Mouse (Mus musculus): Measurements from ENCODE around the gene Slc25a40. TPM values are rescaled to one million over a fixed set of nuclear protein-coding genes. Genes with fewer than 3 reads are reported as not detected.

Gene Slc25a40
- total and polyA plus RNA-seq, 2 experiments from 2014 or later, result 9.3 to 10.1 TPM

DNA sequence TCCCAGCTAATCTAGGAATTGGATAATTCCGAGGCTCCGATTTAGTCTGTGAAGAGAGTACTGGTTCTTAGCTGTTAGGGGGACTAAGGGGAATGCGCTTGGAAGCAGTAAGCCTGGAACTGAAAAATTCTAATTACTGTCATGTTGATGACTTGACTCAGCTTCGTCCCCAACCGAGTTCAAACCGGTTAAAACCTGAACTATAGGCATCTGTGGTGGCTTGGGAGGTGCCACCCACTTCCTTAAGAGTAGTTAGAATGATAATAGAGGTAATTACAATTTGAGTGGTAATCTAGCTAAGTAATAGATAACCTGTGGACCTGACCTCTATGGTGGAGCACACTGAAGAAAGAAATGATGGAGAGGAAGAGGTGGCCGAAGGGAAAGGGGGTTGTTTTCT, 1.5 kb downstream of the Slc25a40 start:
- H3K4me1 ChIP-seq (ENCODE audit: insufficient read depth, low read length), result no peaks in the 10 kb centered on the region
- WGBS, result 20% methylated on average over 7 of the region's 7 CpGs
- no peaks in the 10 kb centered on the region for H3K36me3 ChIP-seq (ENCODE audit: insufficient read depth, low read length)
- DNase-seq (ENCODE audit: low spot score), result peak; percentile 1
- no peaks in the 10 kb centered on the region for H3K27me3 ChIP-seq (ENCODE audit: insufficient read depth, low read length)
- H3K27ac ChIP-seq (ENCODE audit: low read depth, low read length), result no peak overlapping the region
- no peaks in the 10 kb centered on the region for H3K9me3 ChIP-seq (ENCODE audit: low read length)
- peak overlapping the region; percentile 87 for H3K4me3 ChIP-seq (ENCODE audit: low read depth, low read length)
- peak overlapping the region; percentile 92 for H3K4me2 ChIP-seq (ENCODE audit: low read depth, low read length, poor library complexity, severe bottlenecking)
- no peak for ATAC-seq (ENCODE audit: low FRiP score)
- 0 out of 2 replicates have a peak overlapping the region, but pooled peaks have one; percentile 25 for H3K9ac ChIP-seq (replicated peaks; ENCODE audit: low read length, poor library complexity, severe bottlenecking)
- no peak for TF ChIP-seq CTCF (IDR thresholded peaks at IDR 0.05)

DNA sequence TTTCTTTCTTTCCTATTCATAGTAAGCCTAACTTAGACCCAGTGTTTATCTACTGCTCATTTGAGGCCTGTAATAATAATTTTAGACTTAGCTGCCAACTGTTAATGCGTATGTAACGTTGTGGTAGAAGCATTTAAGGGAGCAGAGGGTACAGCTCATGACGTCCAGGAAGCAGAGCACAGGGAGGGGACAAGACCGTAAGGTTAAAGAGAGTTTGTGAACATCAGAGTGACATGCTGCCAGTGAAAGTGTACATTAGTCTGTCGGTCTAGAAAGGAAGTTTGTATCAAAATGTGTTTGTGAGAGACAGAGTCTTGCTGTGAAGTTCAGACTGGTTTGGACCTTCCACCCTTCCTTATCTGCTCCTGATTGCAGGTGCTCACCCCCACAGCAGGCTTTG, 3.2 kb downstream of the Slc25a40 start:
- Histone ChIP-seq H3K36me3 (ENCODE audit: insufficient read depth, low read length) (no peaks in the 10 kb centered on the region), H3K27ac (ENCODE audit: low read depth, low read length) (no peak overlapping the region), H3K4me1 (ENCODE audit: insufficient read depth, low read length) (no peaks in the 10 kb centered on the region), H3K9ac (replicated peaks; ENCODE audit: low read length, poor library complexity, severe bottlenecking) (no peak overlapping the region), H3K27me3 (ENCODE audit: insufficient read depth, low read length) (no peaks in the 10 kb centered on the region), H3K9me3 (ENCODE audit: low read length) (no peaks in the 10 kb centered on the region), H3K4me3 (ENCODE audit: low read depth, low read length) (no peak overlapping the region), H3K4me2 (ENCODE audit: low read depth, low read length, poor library complexity, severe bottlenecking) (no peak overlapping the region)
- TF ChIP-seq CTCF (IDR thresholded peaks at IDR 0.05), result no peak
- 83% methylated on average over 5 of the region's 5 CpGs for WGBS
- ATAC-seq (ENCODE audit: low FRiP score), result no peak
- DNase-seq (ENCODE audit: low spot score), result no peak

DNA sequence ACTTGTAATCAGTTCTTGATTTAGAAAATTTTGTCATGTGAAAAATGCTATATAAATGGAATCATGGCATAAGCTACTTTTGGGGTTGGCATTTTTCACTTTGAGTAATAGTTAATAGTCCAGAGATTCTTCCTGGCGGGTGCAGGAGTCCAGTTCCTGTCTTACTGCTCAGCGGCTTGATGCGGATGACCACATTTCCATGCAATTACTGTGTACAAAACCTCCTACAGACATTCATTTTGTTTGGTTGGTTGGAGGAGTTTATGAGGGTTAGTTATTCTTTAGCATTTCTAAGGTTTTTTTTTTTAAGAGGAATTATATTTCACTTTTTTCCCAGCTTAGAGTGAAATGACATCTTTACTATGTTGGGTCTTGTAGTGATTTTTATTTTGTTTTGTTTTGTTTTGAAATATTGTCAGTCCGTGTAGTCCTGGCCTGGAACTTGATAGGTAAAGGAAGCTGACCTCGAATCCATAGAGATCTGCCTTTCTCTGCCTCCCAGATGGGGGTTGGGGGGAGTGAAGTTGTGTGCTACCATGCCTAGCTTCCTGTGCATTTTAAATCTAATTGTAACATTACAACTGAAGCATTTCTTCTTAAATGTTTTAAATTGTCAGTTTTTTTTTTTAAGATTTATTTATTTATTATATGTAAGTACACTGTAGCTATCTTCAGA, 15.0 kb downstream of the Slc25a40 start:
- Histone ChIP-seq H3K4me3 (ENCODE audit: low read depth, low read length) (no peak overlapping the region), H3K36me3 (ENCODE audit: insufficient read depth, low read length) (no peaks in the 10 kb centered on the region; the same call in 1 of the 2 replicates), H3K4me2 (ENCODE audit: low read depth, low read length, poor library complexity, severe bottlenecking) (no peak overlapping the region), H3K4me1 (ENCODE audit: insufficient read depth, low read length) (no peaks in the 10 kb centered on the region), H3K9me3 (ENCODE audit: low read length) (no peaks in the 10 kb centered on the region), H3K9ac (replicated peaks; ENCODE audit: low read length, poor library complexity, severe bottlenecking) (no peak overlapping the region), H3K27ac (ENCODE audit: low read depth, low read length) (no peak overlapping the region), H3K27me3 (ENCODE audit: insufficient read depth, low read length) (no peaks in the 10 kb centered on the region)
- ATAC-seq (ENCODE audit: low FRiP score) (no peak), DNase-seq (ENCODE audit: low spot score) (no peak)
- WGBS, result 92% methylated on average over 5 of the region's 5 CpGs
- TF ChIP-seq CTCF (IDR thresholded peaks at IDR 0.05), result no peak

GRCm38 (mm10) chr5:8439095-8439494, 16.4 kb downstream of the Slc25a40 start:
- no peak overlapping the region for H3K4me2 ChIP-seq (ENCODE audit: low read depth, low read length, poor library complexity, severe bottlenecking)
- H3K36me3 ChIP-seq (ENCODE audit: insufficient read depth, low read length), result no peaks in the 10 kb centered on the region; the same call in 1 of the 2 replicates
- H3K4me1 ChIP-seq (ENCODE audit: insufficient read depth, low read length), result no peaks in the 10 kb centered on the region
- no peak for TF ChIP-seq CTCF (IDR thresholded peaks at IDR 0.05)
- no peaks in the 10 kb centered on the region for H3K9me3 ChIP-seq (ENCODE audit: low read length)
- ATAC-seq (ENCODE audit: low FRiP score) (no peak), DNase-seq (ENCODE audit: low spot score) (no peak)
- 79% methylated on average over 2 of the region's 2 CpGs for WGBS
- no peak overlapping the region for H3K27ac ChIP-seq (ENCODE audit: low read depth, low read length)
- no peaks in the 10 kb centered on the region for H3K27me3 ChIP-seq (ENCODE audit: insufficient read depth, low read length)
- no peak overlapping the region for H3K4me3 ChIP-seq (ENCODE audit: low read depth, low read length)
- no peak overlapping the region for H3K9ac ChIP-seq (replicated peaks; ENCODE audit: low read length, poor library complexity, severe bottlenecking)

- ATAC-seq (ENCODE audit: low FRiP score), result no peak
- no peak for DNase-seq (ENCODE audit: low spot score)
- TF ChIP-seq CTCF (IDR thresholded peaks at IDR 0.05), result no peak
Observed at GRCm38 (mm10) chr5:8455565-8455964, 32.9 kb downstream of the Slc25a40 start.

DNA sequence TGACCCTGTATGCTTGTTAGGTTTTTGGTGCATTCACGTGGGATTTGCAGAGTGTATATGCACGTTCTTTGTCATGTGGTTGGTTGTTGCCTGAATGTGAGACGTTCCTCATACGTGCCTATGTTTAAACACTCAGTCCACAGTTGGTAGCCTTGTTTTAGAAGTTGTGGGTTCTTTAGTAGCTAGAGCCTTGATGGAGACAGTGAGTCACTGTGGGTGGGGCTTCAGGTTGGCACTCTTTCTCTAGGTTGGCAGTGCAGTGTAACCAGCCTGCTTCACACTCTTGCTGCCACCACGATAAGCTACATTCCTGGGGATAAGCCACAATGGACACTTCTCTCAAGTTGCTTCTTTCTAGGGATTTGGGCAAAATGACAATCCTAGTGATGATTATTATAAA, 33.9 kb downstream of the Slc25a40 start:
- Histone ChIP-seq H3K36me3 (ENCODE audit: insufficient read depth, low read length) (no peaks in the 10 kb centered on the region), H3K4me1 (ENCODE audit: insufficient read depth, low read length) (no peaks in the 10 kb centered on the region), H3K9me3 (ENCODE audit: low read length) (no peaks in the 10 kb centered on the region), H3K27me3 (ENCODE audit: insufficient read depth, low read length) (no peaks in the 10 kb centered on the region), H3K9ac (replicated peaks; ENCODE audit: low read length, poor library complexity, severe bottlenecking) (no peak overlapping the region), H3K4me2 (ENCODE audit: low read depth, low read length, poor library complexity, severe bottlenecking) (no peak overlapping the region), H3K27ac (ENCODE audit: low read depth, low read length) (no peak overlapping the region), H3K4me3 (ENCODE audit: low read depth, low read length) (no peak overlapping the region)
- TF ChIP-seq CTCF (IDR thresholded peaks at IDR 0.05), result no peak
- ATAC-seq (ENCODE audit: low FRiP score) (no peak), DNase-seq (ENCODE audit: low spot score) (no peak)
- WGBS, result 91% methylated on average over 5 of the region's 5 CpGs

More at GRCm38 (mm10) chr5:8455565-8455964, 32.9 kb downstream of the Slc25a40 start:
- no peak overlapping the region for H3K4me2 ChIP-seq (ENCODE audit: low read depth, low read length, poor library complexity, severe bottlenecking)
- H3K4me1 ChIP-seq (ENCODE audit: insufficient read depth, low read length), result no peaks in the 10 kb centered on the region
- H3K4me3 ChIP-seq (ENCODE audit: low read depth, low read length), result no peak overlapping the region
- H3K9ac ChIP-seq (replicated peaks; ENCODE audit: low read length, poor library complexity, severe bottlenecking), result no peak overlapping the region
- no peaks in the 10 kb centered on the region for H3K36me3 ChIP-seq (ENCODE audit: insufficient read depth, low read length)
- no peak overlapping the region for H3K27ac ChIP-seq (ENCODE audit: low read depth, low read length)
- no peaks in the 10 kb centered on the region for H3K9me3 ChIP-seq (ENCODE audit: low read length)
- H3K27me3 ChIP-seq (ENCODE audit: insufficient read depth, low read length), result no peaks in the 10 kb centered on the region

Data from midbrain, postnatal 0 days (tissue).